Mouse (Mus musculus): ENCODE measurements around the gene Zc3h12d. TPM values are rescaled to one million over a fixed set of nuclear protein-coding genes. Genes with fewer than 3 reads are reported as not detected.

Zc3h12d gene
- polyA plus RNA-seq, 2 experiments = 0.19 to 0.38 TPM

DNA sequence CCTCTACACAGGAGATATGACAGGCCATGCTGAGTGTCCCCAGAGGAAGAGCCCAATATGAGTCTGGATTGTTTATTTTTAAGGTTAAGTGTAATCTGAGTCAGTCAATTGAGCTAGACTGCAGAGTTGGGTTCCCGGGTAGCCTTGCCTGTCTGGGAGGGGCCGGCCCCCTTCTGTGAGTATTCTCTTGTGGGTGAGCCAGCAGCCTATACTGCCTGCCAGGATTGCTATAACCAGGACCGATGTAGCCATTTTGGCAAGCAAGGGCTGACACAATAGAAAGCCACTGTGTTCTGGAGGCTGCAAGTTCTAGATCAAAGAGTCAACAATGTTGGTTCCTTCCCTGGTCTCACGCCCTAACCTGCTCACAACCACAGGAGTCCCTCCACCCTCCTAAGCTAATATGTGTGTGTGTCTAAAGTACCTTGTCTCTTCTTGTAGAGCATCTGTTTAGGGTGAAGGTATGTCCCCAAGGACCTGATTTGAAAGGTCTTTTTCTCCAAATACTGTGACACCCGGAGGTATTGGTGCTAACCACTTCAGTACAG, 6.7 kb downstream of the Zc3h12d start:
- Histone ChIP-seq H3K4me2 (replicated peaks; ENCODE audit: low read depth, low read length, severe bottlenecking) (no peak overlapping the region), H3K27me3 (ENCODE audit: control insufficient read depth, insufficient read depth, low read length) (no peaks in the 10 kb centered on the region), H3K4me3 (replicated peaks; ENCODE audit: low read length) (no peak overlapping the region), H3K4me1 (ENCODE audit: control insufficient read depth, insufficient read depth, low read length) (peaks cover 12% of the 10 kb centered on the region; the same call in 1 of the 2 replicates), H3K9ac (ENCODE audit: low read depth, low read length, severe bottlenecking) (no peak overlapping the region), H3K27ac (replicated peaks; ENCODE audit: low read depth, low read length) (no peak overlapping the region), H3K36me3 (ENCODE audit: control insufficient read depth, insufficient read depth, low read length) (no peaks in the 10 kb centered on the region), H3K9me3 (ENCODE audit: control insufficient read depth, low read length) (no peaks in the 10 kb centered on the region)
- DNase-seq (ENCODE audit: low spot score) (no peak), ATAC-seq (ENCODE audit: low FRiP score, low read depth) (no peak)
- WGBS = 82% methylated on average over 5 of the region's 5 CpGs
- no peak for TF ChIP-seq POLR2A (IDR thresholded peaks at IDR 0.05; ENCODE audit: borderline replicate concordance, extremely low read depth, insufficient read depth, insufficient read length)

DNA sequence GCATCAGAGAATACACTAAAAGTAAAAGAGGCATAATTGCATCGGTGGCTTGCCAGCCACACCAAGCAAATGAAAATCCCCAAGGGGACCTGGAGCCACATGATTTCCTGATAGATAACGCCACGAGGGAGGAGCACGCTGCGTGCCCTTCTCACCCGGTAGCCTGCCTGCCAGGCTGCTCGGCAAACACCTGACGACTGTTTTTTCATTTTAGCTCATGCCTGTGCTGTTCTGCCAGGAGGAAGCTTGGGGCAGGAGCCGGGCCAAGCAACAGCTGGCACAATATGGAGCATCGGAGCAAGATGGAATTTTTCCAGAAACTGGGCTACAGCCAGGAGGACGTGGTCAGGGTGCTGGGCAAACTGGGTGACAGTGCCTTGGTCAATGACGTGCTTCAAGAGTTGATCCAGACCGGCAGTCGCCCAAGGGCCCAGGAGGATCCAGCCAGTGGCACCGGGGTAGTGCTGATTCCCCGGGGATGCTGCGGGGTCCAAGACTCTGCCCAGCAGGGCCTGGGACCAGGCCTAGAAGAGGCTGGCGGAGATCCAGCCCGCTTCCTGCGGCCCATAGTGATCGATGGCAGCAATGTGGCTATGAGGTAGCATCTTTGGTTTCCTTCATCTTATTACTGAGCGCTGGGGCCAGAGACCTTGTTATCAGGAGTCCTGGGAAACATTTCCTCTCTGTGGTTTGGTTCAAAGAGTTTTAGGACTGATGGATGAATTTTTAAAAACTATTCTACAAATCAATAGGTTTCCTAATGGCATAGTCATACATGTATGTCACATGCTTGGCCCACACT, 7.5 kb downstream of the Zc3h12d start:
- Histone ChIP-seq H3K9me3 (ENCODE audit: control insufficient read depth, low read length) (no peaks in the 10 kb centered on the region), H3K9ac (ENCODE audit: low read depth, low read length, severe bottlenecking) (no peak overlapping the region), H3K4me2 (replicated peaks; ENCODE audit: low read depth, low read length, severe bottlenecking) (no peak overlapping the region), H3K27ac (replicated peaks; ENCODE audit: low read depth, low read length) (no peak overlapping the region), H3K27me3 (ENCODE audit: control insufficient read depth, insufficient read depth, low read length) (no peaks in the 10 kb centered on the region), H3K4me3 (replicated peaks; ENCODE audit: low read length) (no peak overlapping the region), H3K4me1 (ENCODE audit: control insufficient read depth, insufficient read depth, low read length) (peaks cover 12% of the 10 kb centered on the region; the same call in 1 of the 2 replicates), H3K36me3 (ENCODE audit: control insufficient read depth, insufficient read depth, low read length) (no peaks in the 10 kb centered on the region)
- TF ChIP-seq POLR2A (IDR thresholded peaks at IDR 0.05; ENCODE audit: borderline replicate concordance, extremely low read depth, insufficient read depth, insufficient read length) = no peak
- WGBS = 86% methylated on average over 22 of the region's 22 CpGs
- DNase-seq (ENCODE audit: low spot score) (no peak), ATAC-seq (ENCODE audit: low FRiP score, low read depth) (no peak)

DNA sequence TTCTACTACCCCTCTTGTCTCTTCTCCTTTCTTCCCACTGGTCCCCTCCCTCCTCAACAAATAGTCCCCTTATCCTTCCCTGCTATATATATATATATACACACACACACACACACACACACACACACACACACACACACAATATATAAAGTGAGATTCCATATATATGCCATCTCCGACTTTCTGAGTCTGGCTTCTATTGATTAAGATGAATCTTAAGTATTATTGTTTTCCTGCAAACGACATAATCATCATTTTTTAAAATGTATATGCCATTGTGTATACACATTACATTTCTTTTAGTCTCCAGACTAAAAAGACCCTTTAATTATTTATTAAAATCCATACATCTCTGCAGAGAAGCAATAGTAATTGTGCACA, 8.1 kb downstream of the Zc3h12d start:
- H3K4me1 ChIP-seq (ENCODE audit: control insufficient read depth, insufficient read depth, low read length) = peaks cover 12% of the 10 kb centered on the region; the same call in 1 of the 2 replicates
- H3K27ac ChIP-seq (replicated peaks; ENCODE audit: low read depth, low read length) = no peak overlapping the region
- H3K4me2 ChIP-seq (replicated peaks; ENCODE audit: low read depth, low read length, severe bottlenecking) = no peak overlapping the region
- WGBS = 82% methylated on average over 2 of the region's 2 CpGs
- no peaks in the 10 kb centered on the region for H3K9me3 ChIP-seq (ENCODE audit: control insufficient read depth, low read length)
- no peaks in the 10 kb centered on the region for H3K27me3 ChIP-seq (ENCODE audit: control insufficient read depth, insufficient read depth, low read length)
- TF ChIP-seq POLR2A (IDR thresholded peaks at IDR 0.05; ENCODE audit: borderline replicate concordance, extremely low read depth, insufficient read depth, insufficient read length) = no peak
- H3K36me3 ChIP-seq (ENCODE audit: control insufficient read depth, insufficient read depth, low read length) = no peaks in the 10 kb centered on the region
- no peak overlapping the region for H3K4me3 ChIP-seq (replicated peaks; ENCODE audit: low read length)
- no peak for DNase-seq (ENCODE audit: low spot score)
- ATAC-seq (ENCODE audit: low FRiP score, low read depth) = no peak
- H3K9ac ChIP-seq (ENCODE audit: low read depth, low read length, severe bottlenecking) = no peak overlapping the region

DNA sequence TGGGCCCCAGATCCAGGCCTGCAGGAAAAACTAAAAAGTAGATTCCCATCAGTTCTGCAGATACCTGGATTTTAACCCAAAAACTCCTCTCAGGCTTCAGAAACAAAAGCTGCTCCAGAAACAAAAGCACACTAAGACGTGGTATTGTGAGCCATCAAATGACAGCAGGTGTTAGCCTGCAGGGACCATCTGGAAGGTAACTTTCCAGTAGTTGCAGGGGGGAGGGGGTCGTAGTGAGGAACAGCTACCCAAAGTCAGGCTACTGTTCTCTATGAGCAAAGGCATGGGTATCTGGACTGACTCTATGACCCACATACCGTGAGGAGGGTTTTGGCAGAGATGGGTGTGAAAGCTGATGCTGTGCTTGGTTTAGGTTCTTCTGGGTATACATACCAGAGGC, 8.5 kb downstream of the Zc3h12d start:
- DNase-seq (ENCODE audit: low spot score) = no peak
- no peak overlapping the region for H3K4me2 ChIP-seq (replicated peaks; ENCODE audit: low read depth, low read length, severe bottlenecking)
- H3K4me1 ChIP-seq (ENCODE audit: control insufficient read depth, insufficient read depth, low read length) = peaks cover 12% of the 10 kb centered on the region; the same call in 1 of the 2 replicates
- H3K9ac ChIP-seq (ENCODE audit: low read depth, low read length, severe bottlenecking) = no peak overlapping the region
- H3K27ac ChIP-seq (replicated peaks; ENCODE audit: low read depth, low read length) = no peak overlapping the region
- no peaks in the 10 kb centered on the region for H3K36me3 ChIP-seq (ENCODE audit: control insufficient read depth, insufficient read depth, low read length)
- H3K9me3 ChIP-seq (ENCODE audit: control insufficient read depth, low read length) = no peaks in the 10 kb centered on the region
- WGBS = 49% methylated on average over 3 of the region's 3 CpGs
- no peak for ATAC-seq (ENCODE audit: low FRiP score, low read depth)
- no peak for TF ChIP-seq POLR2A (IDR thresholded peaks at IDR 0.05; ENCODE audit: borderline replicate concordance, extremely low read depth, insufficient read depth, insufficient read length)
- no peaks in the 10 kb centered on the region for H3K27me3 ChIP-seq (ENCODE audit: control insufficient read depth, insufficient read depth, low read length)
- no peak overlapping the region for H3K4me3 ChIP-seq (replicated peaks; ENCODE audit: low read length)

DNA sequence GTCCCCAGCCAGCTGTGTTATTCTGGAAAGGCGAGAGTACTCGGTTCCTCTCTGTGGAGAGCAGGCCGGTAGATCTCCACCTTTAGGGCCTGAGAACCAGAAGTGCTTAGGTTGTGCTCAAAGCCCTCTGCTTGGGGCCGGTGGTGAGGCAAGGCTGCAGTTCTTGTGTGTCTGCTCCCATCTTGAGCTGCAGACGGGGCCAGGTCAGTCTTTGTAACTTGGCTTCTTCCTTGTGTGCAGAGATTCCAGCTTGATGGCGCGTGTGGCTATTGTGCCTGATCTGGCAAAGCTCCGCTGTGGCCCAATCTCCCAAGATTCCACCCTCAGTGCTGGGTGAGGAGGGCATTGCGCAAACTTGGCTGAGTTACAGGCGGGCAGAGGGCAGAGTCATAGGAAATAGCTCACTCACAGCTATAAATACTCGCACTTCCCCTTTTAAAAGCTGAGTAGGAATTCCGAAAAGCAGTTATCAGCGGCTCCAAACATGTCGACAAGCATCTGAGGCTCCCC, 9.4 kb downstream of the Zc3h12d start:
- no peaks in the 10 kb centered on the region for H3K9me3 ChIP-seq (ENCODE audit: control insufficient read depth, low read length)
- no peak for ATAC-seq (ENCODE audit: low FRiP score, low read depth)
- H3K4me3 ChIP-seq (replicated peaks; ENCODE audit: low read length) = no peak overlapping the region
- H3K36me3 ChIP-seq (ENCODE audit: control insufficient read depth, insufficient read depth, low read length) = no peaks in the 10 kb centered on the region
- no peak overlapping the region for H3K27ac ChIP-seq (replicated peaks; ENCODE audit: low read depth, low read length)
- H3K27me3 ChIP-seq (ENCODE audit: control insufficient read depth, insufficient read depth, low read length) = no peaks in the 10 kb centered on the region
- no peak overlapping the region for H3K9ac ChIP-seq (ENCODE audit: low read depth, low read length, severe bottlenecking)
- H3K4me1 ChIP-seq (ENCODE audit: control insufficient read depth, insufficient read depth, low read length) = peaks cover 12% of the 10 kb centered on the region; the same call in 1 of the 2 replicates
- TF ChIP-seq POLR2A (IDR thresholded peaks at IDR 0.05; ENCODE audit: borderline replicate concordance, extremely low read depth, insufficient read depth, insufficient read length) = no peak
- DNase-seq (ENCODE audit: low spot score) = no peak
- WGBS = 55% methylated on average over 14 of the region's 14 CpGs
- H3K4me2 ChIP-seq (replicated peaks; ENCODE audit: low read depth, low read length, severe bottlenecking) = no peak overlapping the region

Measured in limb, embryonic 14.5 days (tissue).